Mouse (Mus musculus) heart, postnatal 0 days (tissue): ENCODE measurements around the gene 2210017I01Rik.

ENCODE experiments used
- CTCF ChIP-seq: IDR thresholded peaks from 2 replicates; pipeline ENCODE4 v1.5.1; 2016; ENCODE audit warnings: antibody characterized with exemption, control low read depth, low read depth
- EP300 ChIP-seq: IDR thresholded peaks from 2 replicates; pipeline ENCODE4 v1.6.1; 2016; ENCODE audit warnings: antibody characterized with exemption, low read depth

DNA sequence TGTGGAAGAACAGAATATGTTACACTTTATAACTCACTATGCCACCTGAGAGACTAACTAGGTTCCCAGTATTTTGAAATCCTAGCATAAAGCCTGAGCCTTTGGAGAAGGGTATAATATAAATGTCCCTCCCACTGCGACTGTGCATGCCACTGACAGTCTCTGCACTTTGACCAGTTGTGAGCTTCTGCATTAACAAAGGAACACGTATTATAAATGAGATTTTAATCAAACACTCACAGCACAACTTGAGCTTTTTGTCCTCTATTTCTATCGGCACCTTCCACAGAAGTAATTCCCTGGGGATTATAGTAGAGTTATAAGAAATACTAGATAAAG lies 31.3 kb upstream of the 2210017I01Rik start:
- TF ChIP-seq CTCF (no peak), EP300 (no peak)
